Mouse (Mus musculus) common myeloid progenitor, adult 5-6 weeks (primary cell): ENCODE measurements at regions not wholly inside any gene's neighbourhood (a gene's known extent, or its start where the extent isn't known, plus 50 kb on each side); places are given as distances from the start of the nearest gene placed in this dataset.

Source experiments
- ATAC-seq: replicated peaks from 2 replicates; pipeline ENCODE4 v1.8.0; 2016; ENCODE audit warnings: low read depth, mild to moderate bottlenecking, moderate TSS enrichment, inconsistent platforms; ENCODE audit not compliant: poor library complexity, severe bottlenecking

- ATAC-seq, result no peak
Observed at GRCm38 (mm10) chr5:147794711-147795532, 65.3 kb upstream of the Pomp start.

GRCm38 (mm10) chr5:147793059-147793458, 67.2 kb upstream of the Pomp start:
- peak; percentile 93 for ATAC-seq

GRCm38 (mm10) chr5:147792638-147793037, 66.8 kb upstream of the Flt1 start:
- no peak for ATAC-seq

- no peak for ATAC-seq
Observed at GRCm38 (mm10) chr5:147791121-147791520, 65.3 kb upstream of the Flt1 start.

- no peak for ATAC-seq
Observed at GRCm38 (mm10) chr5:147788496-147788895, 62.7 kb upstream of the Flt1 start.

- peak; percentile 68 for ATAC-seq
Observed at GRCm38 (mm10) chr5:147786857-147787256, 61.0 kb upstream of the Flt1 start.

GRCm38 (mm10) chr5:147784159-147784558, 58.3 kb upstream of the Flt1 start:
- no peak for ATAC-seq

GRCm38 (mm10) chr5:147783476-147783875, 57.7 kb upstream of the Flt1 start:
- no peak for ATAC-seq

- no peak for ATAC-seq
Observed at GRCm38 (mm10) chr5:147782761-147783160, 57.0 kb upstream of the Flt1 start.

- ATAC-seq, result no peak
Observed at GRCm38 (mm10) chr5:147782241-147782681, 56.5 kb upstream of the Flt1 start.

- no peak for ATAC-seq
Observed at GRCm38 (mm10) chr5:147781215-147781614, 55.4 kb upstream of the Flt1 start.

- ATAC-seq, result no peak
Observed at GRCm38 (mm10) chr5:147778557-147778956, 52.7 kb upstream of the Flt1 start.
